Mouse (Mus musculus) ES-E14 (cell line): Measurements from ENCODE around the gene Zbtb46.

Experiments
- HCFC1 ChIP-seq: IDR thresholded peaks from 2 replicates; pipeline ENCODE4 v1.6.1; 2012; ENCODE audit warnings: low read length, inconsistent platforms, borderline replicate concordance; ENCODE audit not compliant: insufficient read depth
- MAFK ChIP-seq: IDR thresholded peaks from 2 replicates; pipeline ENCODE4 v1.6.1; 2014; ENCODE audit warnings: mild to moderate bottlenecking, low read depth, low read length, inconsistent platforms; ENCODE audit not compliant: insufficient read depth
- ZC3H11A ChIP-seq: IDR thresholded peaks from 2 replicates; pipeline ENCODE4 v1.6.1; 2012; ENCODE audit warnings: low read depth, mild to moderate bottlenecking, inconsistent platforms, low read length, borderline replicate concordance

DNA sequence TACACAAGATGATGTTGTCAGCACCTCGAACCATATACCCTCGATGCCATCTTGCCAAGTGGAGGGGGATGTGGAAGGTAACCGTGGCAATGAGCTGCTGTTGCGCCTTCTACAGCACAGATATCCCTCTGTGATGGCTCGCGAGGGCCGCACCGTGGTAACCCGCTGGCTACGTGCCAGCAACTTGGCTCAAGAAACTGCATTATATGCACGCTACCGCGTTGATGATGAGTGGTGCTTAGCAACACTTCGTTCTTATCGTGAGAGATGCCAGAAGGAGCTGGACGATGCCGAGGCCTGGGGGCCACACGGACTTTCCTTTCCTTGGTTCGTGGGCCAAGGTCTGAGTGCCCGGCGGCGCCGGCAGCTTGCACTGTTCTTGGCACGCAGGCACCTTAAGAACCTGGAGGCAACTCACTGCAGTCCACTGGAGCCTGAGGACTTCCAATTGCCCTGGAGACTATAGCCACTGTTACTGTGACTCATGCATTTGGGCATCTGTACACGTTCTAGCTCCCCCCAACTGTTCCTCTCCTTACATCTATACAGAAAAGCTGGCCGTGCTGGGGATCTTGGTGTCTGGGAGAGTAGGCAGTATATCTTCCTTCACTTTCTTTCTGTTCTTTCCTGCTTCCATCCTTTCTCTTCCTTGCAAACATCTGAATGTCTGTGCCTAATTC, 35.2 kb upstream of the Zbtb46 start:
- TF ChIP-seq ZC3H11A (no peak), MAFK (no peak), HCFC1 (no peak)
